Mouse (Mus musculus): Measurements from ENCODE around the gene Sp6. TPM values are rescaled to one million over a fixed set of nuclear protein-coding genes. Genes with fewer than 3 reads are reported as not detected.

The Sp6 gene
- 0.11 TPM in 1 of 2 replicates, not detected in the other for polyA plus RNA-seq (2015; fragmentation: Nextera tagmentation; extraction: Ambion mirVana)

GRCm38 (mm10) chr11:97013121-97013670, at the start of gene Sp6:
Sp6 (plus strand) TSS chr11:97013394.

GRCm38 (mm10) chr11:96982859-96983258, 30.3 kb upstream of the Sp6 start, which contains the start of gene Sp2:
Sp2 (minus strand) TSS chr11:96982959.

GRCm38 (mm10) chr11:97029686-97030417, 16.7 kb downstream of the Sp6 start, which contains the start of gene Scrn2:
Scrn2 (plus strand) TSS chr11:97029938.

GRCm38 (mm10) chr11:97041022-97041899, 28.1 kb downstream of the Sp6 start, which contains the start of the genes Lrrc46 and Mrpl10:
Lrrc46 (minus strand) TSS chr11:97041407.
Mrpl10 (plus strand) TSS chr11:97041560.

GRCm38 (mm10) chr11:97050216-97050943, 37.2 kb downstream of the Sp6 start, which contains the start of gene Osbpl7:
Osbpl7 (plus strand) TSS chr11:97050628.

Other genes with a start within 250 kb of the Sp6 start
- gene Snx11, start 235.8 kb upstream of the Sp6 start, polyA plus RNA-seq (2015; fragmentation: Nextera tagmentation; extraction: Ambion mirVana), result 12.6 and 14.4 TPM in 2 replicates
- gene Cbx1, start 224.3 kb upstream of the Sp6 start, polyA plus RNA-seq (2015; fragmentation: Nextera tagmentation; extraction: Ambion mirVana), result 48.6 and 50.7 TPM in 2 replicates
- gene Nfe2l1, start 183.4 kb upstream of the Sp6 start, polyA plus RNA-seq (2015; fragmentation: Nextera tagmentation; extraction: Ambion mirVana), result 18.3 and 22.8 TPM in 2 replicates
- 33.8 and 42.6 TPM in 2 replicates for gene Copz2, start 163.5 kb upstream of the Sp6 start, polyA plus RNA-seq (2015; fragmentation: Nextera tagmentation; extraction: Ambion mirVana)
- 44.2 and 45.6 TPM in 2 replicates for gene Cdk5rap3, start 96.9 kb upstream of the Sp6 start, polyA plus RNA-seq (2015; fragmentation: Nextera tagmentation; extraction: Ambion mirVana)
- 3.2 and 4.4 TPM in 2 replicates for gene Prr15l, start 85.3 kb upstream of the Sp6 start, polyA plus RNA-seq (2015; fragmentation: Nextera tagmentation; extraction: Ambion mirVana)
- gene Pnpo, start 69.4 kb upstream of the Sp6 start, polyA plus RNA-seq (2015; fragmentation: Nextera tagmentation; extraction: Ambion mirVana), result 410 and 492 TPM in 2 replicates
- 14.4 and 14.5 TPM in 2 replicates for gene Sp2, start 30.4 kb upstream of the Sp6 start, polyA plus RNA-seq (2015; fragmentation: Nextera tagmentation; extraction: Ambion mirVana)
- gene Scrn2, start 16.5 kb downstream of the Sp6 start, polyA plus RNA-seq (2015; fragmentation: Nextera tagmentation; extraction: Ambion mirVana), result 6.8 and 8.7 TPM in 2 replicates
- 0.41 TPM in 2 replicates for gene Lrrc46, start 28.0 kb downstream of the Sp6 start, polyA plus RNA-seq (2015; fragmentation: Nextera tagmentation; extraction: Ambion mirVana)
- gene Mrpl10, start 28.2 kb downstream of the Sp6 start, polyA plus RNA-seq (2015; fragmentation: Nextera tagmentation; extraction: Ambion mirVana), result 41.0 and 45.8 TPM in 2 replicates
- 4.7 and 7.1 TPM in 2 replicates for gene Osbpl7, start 37.2 kb downstream of the Sp6 start, polyA plus RNA-seq (2015; fragmentation: Nextera tagmentation; extraction: Ambion mirVana)
- gene Tbx21, start 101.9 kb downstream of the Sp6 start, polyA plus RNA-seq (2015; fragmentation: Nextera tagmentation; extraction: Ambion mirVana), result 0.41 and 0.92 TPM in 2 replicates
- 3.0 and 4.4 TPM in 2 replicates for gene Tbkbp1, start 138.1 kb downstream of the Sp6 start, polyA plus RNA-seq (2015; fragmentation: Nextera tagmentation; extraction: Ambion mirVana)
- 27.6 and 28.1 TPM in 2 replicates for gene Kpnb1, start 174.5 kb downstream of the Sp6 start, polyA plus RNA-seq (2015; fragmentation: Nextera tagmentation; extraction: Ambion mirVana)